Mouse (Mus musculus): Measurements from ENCODE around the gene Xylt1. TPM values are rescaled to one million over a fixed set of nuclear protein-coding genes. Genes with fewer than 3 reads are reported as not detected.

The Xylt1 gene
- total RNA-seq, 2 experiments from 2014 or later: 1.8 to 2.4 TPM

DNA sequence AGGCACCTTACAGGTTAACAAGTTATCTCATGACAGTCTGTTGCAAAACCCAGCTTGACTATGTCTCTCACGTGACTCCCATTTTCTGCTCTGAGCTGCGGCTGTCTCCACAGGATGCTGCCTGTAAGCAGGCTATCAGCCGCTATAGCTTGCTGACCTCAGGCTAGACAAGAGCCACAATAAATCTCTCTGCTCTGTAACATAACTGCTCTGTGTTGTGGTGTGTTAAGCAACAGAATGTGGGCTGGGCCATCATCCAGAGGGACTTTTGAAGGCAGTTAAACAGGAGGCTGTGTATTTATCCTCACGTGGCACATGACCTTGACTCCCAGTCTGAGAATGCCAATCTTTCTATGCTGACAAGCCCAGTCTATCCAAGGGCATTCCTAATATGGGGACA is 136.1 kb downstream of the Xylt1 start:
- no peak for DNase-seq

DNA sequence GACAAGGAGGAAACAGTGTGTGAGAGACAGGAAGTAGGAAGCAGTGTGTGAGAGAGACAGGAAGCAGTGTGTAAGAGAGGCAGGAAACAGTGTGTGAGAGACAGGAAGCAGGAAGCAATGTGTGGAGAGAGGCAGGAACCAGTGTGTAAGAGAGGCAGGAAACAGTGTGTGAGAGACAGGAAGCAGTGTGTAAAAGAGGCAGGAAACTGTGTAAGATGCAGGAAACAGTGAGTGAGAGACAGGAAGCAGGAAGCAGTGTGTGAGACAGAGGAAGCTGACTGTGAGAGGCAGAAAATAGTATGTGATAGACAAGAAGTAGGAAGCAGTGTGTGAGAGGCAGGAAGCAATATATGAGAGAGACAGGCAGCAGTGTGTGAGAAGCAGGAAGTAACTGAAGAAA is 140.6 kb downstream of the Xylt1 start:
- no peak for DNase-seq

DNA sequence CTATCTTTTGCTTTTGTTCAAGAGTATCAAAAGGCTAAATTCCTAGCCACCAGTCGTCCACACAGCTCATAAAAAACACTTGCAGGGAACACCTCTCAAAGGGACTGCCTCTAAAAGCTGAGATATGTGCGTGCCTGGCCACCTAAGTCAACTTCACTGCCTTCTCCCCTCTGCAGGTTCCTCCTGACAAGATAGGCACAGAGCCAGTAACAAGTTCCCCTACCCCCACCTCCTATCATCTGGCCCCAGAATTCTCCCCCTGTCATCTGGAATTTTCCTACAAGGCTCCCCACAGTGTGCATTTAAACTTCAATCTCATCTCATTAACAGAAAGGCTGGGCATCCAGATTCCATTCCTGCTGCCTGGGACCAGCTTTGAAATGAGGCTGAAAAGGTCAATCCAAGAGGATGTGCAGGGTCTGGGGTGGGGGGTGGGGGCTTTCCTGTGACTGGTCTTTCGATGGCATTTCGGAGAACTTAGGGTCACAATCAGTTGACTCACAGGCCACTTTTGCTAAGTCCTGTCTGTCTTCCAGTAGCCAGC is 141.4 kb downstream of the Xylt1 start:
- no peak for DNase-seq

DNA sequence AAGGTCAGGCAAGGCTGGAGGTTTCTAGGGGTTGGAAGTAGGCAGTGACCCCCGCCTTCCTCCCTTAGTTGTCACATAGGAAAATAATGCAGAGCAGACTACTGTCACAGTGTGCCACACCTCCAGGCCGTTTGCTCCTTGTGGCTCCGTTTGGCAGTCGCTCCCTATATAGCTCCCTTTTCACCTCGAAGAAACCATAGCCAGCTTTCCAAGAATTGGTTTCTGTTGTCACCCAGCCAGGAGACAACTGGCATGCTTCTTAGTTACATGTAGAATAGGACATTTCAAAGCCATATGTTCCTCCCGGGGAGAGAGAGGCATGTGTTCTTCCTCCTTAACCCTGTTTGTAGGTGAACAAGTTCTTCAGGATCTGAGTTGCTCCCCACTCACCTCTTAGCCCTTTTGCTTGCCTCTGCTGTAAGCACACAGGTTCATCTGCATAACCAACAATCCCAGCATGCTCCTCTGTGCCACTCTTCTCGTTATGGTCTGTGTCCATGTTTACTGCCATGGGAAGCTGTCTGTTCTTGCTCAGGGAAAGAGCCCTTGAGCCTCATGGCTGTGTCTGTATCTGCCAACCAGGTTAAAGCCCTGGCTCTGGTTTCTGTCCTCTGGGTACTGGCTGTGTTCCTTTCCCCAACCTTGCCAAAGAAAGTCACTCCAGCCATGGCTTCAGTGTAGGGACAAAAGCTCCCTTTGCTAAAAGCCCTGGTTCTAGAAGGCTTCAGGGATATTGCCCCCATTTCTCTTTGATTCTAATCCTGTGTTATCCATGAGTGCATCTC is 143.8 kb downstream of the Xylt1 start:
- DNase-seq: peak; percentile 43 to 72

DNA sequence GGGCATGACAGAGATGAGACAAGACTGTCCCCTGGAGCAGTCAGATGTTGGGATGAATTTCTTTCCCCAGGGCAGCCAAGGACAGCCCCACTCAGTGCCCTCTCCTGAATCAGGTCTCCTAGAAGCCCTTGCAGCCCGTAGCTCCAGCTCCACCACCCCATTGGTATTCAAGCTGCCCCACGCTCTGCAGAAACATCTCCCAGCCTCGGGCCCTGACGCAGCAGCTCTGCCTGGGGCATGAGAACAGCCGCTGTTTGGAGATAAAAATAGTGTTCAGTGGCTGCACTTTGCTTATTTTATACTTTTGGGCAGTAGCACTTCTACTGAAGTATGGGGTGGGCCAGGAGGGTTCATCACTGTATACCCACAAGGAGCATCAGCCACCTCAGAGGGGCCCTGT is 144.9 kb downstream of the Xylt1 start:
- DNase-seq: no peak

DNA sequence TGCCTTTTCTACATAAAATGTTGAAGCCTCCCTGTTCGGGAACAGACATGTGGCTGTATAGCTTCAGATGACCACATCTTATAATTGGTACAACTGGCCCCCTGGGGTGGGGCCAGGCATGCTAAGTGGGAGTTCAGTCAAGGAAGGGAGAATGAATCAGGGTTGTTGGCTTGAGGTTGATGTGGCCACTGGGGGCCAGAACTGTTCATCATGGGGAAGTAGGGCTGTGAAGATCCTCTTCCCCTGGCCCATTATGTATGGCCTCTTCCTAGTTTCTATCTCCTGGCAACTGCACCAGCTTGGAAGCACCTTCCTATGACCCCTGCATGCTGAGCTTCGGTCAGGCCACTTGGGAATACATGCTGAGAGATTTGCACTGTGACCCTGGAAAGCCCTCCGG is 145.8 kb downstream of the Xylt1 start:
- no peak for DNase-seq

DNA sequence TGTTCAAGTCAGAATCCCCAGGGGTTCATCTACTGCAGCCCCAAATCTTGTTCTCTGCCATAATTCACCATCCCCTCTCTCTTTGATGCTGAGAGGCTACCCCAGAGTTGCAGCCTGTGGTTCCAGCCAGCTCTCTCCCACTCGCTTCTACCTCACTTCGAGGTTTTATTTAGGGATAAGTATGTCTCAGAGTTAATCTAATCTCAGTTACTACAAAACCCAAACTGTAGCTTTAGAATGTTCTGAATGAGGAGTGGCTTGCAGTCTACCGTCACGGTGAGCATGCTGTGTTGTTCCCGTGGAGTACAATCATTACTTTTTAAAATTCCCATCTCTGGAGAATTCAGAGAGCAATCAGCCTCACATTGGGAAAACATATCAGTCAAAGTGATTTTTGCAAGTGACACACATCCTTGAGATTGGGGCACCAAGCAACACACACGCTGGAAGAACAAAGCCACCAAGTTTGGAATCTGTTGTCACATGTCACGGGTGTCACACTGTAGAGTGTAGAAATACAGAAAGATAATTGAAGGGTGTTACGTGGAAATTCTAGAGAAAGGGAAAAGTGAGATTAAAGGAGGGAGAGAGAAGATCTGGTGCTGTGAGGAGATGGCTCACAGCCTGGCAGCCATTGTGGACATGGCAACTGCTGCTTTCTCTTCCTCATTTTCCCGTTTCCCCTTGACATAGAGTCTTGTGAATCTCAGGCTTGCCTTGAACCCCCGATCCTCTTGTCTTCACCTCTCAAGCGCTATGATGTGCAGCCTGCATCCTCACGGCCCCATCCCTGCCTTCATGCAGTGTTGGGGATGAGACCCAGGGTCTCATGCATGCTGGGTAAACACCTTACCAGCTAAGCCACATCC is 149.2 kb downstream of the Xylt1 start:
- DNase-seq: no peak

DNA sequence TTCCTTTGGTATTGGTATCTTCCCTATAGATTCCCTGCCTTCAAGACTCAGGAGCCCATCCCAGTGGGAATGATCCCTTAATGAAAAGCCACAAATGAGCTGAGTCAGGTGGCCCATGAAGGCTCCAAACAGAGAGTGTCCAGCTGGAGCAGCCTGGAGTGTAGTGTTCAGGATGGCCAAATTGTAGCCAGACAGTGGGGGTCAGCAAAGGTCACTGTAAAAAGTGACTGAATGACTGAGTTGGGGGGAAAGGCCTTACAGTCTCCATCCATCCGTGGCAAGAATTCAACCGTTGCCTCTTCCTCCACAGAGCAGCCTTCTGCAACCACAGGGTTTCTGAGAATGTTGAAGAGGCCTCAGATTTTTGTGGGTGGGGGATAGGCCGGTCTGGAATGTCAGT is 151.9 kb downstream of the Xylt1 start:
- DNase-seq: no peak

DNA sequence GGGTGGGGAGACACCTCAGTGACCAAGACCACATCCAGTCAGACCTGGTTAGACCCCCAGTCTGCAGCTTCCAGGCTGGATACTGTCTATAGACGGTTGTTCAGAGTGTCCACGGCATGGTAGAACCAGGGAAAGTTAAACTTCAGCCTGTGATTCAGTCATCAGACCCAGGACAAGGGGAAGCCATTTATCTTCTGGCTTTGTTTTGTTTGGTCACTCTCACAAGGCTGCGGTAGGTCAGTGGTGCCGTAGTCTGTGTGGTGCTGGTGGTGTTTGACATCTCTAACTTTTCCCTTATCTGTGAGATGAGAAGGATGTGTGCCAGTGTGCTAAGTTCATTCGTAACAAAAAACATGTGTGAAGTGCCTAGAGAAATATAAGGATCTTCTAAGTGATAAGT is 152.4 kb downstream of the Xylt1 start:
- no peak for DNase-seq

DNA sequence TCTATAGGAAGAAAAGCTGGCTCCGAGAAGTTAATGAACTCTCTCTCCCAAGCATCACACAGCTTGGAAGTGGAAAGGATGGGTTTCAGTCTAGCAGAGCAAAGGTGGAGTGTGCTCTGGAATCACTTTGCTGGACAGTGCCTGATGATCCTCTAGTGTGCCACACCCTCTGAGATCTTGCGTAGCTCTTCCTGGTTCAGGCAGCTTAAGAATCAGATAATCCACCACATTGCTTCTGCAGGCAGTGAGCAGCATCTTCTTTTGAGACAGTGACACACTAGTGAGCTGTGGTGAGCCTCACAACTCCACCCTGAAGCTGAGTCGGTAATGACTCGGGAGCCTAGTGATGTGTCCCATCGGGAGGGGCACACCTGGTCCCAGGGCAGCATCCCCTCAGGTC is 159.2 kb downstream of the Xylt1 start:
- no peak for DNase-seq

DNA sequence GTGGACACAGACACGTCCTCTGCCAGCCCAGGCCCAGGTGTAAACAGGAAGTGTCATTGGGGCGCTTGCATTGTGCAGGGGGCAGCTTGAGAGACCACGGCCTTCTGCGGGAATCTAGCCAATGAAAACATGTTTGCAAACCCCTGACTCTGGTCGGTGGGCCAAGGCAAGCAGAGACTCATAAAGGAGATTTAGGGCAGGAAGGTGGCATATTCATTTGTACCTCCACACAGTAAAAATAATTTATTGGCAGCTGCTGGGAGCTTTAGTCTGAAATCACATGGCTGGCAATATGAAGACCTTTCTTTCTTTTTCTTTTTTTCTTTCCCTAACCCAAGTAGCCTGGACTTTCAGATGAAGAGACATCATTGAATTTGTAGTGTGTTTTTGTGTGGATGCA is 159.6 kb downstream of the Xylt1 start:
- no peak for DNase-seq

DNA sequence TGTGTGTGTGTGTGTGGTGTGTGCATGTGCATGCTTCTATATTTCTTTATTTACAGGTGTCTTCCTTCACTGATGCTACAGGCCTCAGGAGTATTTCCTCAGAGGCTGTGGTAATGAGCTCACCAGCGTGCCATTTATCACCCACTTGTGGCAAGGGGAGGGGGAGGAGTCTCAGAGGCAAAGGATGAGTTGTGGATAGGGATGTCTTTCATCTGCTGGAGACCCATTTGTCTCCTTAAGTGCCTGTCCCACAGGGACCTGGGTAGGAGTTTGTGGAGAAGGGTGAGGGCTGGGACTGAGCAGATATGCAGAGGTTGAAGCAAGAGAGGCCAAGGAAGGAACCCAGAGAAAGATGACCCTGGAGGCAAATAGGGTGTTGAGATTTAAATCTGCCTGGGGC is 160.3 kb downstream of the Xylt1 start:
- no peak for DNase-seq

DNA sequence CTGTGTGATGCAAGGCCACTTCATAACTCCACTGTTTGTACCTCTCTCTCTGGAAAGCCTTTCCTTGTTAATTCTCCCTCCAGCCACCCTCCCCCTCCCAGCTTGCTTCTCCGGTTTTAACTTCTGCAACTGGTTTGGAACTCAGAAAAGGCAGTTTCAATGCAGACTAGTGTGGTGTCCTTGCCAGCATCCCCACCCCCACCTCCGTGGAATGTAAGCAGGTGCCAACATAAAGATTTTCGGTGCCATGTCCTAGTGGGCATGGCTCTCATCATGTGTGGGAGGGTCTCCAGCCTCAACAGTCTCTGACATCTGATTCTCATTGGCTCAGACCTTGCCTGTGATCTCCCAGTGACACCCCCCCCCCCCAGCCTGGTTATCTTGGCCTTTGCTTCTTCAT is 160.9 kb downstream of the Xylt1 start:
- DNase-seq: peak; percentile 11 to 16

DNA sequence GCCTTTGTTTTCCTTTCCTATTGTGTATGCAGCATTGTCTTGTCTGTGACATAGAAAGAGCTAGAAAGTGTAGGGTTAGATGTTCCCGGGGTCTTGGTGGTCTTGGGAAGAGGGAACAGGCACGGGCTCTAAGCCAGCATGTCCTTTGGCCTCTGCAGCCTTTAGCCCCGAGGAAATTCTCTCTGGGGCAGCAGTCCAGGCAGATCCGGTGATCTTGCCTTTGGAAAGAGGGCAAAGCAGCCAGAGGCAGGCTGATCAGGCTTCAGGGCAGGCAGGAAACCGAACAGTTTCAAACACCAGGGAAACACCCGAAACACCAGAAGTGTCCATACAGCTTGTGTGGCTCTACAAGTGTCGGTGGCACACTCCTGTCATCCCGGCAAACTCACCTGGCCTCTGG is 162.3 kb downstream of the Xylt1 start:
- DNase-seq: no peak

DNA sequence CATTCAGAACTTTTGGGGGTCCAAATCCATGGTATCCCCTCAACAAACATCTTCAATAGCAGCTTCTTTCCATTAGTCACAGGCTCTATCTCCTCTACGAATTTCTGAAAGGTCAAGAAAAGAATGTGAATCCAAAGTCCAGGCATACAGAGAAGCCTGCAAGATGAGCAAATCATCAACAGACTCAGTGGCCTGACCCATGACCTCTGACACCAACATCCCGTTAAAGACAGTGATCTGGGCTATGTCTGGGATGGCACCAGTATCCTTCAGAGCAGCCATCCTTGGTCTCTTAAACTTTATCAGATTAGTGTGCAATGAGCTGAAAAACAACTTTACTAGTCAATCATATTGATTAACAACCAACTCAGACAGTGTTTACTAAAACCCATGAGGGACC is 163.3 kb downstream of the Xylt1 start:
- no peak for DNase-seq

DNA sequence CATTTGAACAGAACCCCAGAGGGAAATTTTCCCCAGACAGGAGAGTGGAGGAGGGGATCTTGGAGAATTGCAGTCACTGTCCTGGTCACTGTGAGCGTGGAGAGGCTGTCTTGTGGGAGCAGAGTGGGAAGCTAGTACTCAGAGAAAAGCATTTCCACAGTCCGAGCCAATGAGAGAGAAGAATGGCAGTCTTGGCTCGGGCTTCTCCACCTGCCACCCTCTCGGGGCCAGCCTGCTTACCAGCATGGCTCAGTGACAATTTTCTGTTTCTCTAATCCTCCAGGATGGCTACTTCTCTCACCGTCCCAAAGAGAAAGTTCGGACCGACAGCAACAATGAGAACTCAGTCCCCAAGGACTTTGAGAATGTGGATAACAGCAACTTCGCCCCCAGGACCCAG is 167.5 kb downstream of the Xylt1 start:
- DNase-seq: no peak

DNA sequence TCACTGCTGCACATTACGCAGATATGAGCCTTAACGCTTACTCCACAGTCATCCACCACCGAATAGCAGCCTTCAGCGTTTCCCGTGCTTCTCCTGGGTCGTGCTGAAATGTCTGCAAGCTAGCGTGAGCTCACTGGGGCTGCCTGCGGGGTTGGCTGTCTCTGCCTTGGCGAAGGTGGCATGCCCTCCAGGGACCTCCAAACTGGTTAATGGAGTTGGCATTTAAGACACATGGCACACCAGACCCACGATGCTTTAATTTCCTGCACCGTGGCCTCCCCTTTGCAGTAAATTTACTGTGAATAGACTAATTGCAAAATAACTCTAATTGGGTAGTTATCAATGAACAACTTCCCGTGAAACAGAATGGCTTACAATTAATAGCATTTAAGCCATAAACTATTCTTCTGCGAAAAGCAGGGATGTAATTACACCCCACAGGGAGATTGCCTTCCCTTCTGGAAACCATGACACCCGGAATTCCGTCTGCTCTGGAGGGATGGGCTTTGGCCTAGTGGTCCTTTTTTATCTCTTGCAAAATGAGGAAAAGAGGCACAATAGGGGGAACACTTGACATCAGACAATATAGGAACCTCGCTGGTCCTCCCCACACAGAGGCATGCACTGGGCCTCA is 170.3 kb downstream of the Xylt1 start:
- no peak for DNase-seq

DNA sequence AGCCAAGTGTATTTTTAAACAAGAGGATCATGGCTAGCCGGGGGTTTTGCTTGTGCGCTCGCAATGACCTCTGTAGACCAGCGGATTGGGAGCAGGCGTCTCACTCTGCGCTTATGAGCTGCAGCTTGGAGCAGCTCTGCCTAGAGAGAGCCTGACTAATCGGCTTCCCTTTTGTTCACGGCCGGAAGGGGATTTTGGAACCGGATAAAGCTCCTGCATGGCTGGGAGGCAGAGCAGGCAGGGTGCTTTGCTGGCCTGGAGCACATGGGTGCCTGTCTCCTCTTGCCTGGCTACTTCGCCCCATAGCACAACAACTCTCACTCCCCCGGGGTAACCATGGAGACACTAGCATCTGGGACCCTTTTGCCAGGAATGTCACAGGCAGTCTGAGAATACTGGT is 172.4 kb downstream of the Xylt1 start:
- peak; percentile 38 to 55 for DNase-seq

DNA sequence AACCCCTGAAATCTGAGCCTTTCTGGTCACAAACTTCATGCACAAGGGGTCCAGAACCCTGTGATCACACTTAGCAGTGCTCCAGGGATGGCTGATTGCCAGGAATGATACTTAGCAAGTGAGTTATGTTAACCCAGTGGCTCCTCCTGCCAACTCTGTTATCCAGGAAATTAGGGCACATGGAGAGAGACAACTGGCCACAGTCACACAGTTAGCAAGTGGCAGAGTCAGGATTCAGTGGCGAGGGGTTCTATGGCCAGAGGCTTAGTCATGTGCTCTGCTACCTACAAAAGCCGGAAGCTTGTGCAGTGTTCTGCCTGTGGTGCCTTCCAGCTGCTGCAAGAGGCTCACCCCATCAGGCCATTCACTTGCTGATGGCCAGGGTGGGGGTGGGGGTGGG is 175.0 kb downstream of the Xylt1 start:
- DNase-seq: peak in 1 of 2 experiments; percentile 2

DNA sequence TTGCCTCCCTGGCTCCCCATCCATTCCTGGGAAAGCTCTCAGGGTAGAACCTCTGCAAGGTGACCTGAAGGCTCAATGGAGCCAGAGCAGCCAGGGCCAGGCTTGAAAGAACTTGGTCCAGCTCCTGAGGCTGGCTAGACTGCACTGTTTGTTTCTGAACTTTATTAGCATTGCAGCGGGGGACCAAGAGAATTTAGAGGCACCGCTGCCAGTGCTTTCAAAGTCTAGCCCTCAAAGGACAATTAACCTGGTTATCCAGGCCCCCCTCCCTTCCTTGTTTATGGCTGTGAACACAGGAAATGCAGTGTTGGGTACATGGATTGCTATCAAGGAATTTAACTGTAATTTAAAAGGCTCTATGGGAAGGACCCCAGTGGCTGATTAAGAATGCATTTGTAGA is 177.4 kb downstream of the Xylt1 start:
- DNase-seq: no peak

DNA sequence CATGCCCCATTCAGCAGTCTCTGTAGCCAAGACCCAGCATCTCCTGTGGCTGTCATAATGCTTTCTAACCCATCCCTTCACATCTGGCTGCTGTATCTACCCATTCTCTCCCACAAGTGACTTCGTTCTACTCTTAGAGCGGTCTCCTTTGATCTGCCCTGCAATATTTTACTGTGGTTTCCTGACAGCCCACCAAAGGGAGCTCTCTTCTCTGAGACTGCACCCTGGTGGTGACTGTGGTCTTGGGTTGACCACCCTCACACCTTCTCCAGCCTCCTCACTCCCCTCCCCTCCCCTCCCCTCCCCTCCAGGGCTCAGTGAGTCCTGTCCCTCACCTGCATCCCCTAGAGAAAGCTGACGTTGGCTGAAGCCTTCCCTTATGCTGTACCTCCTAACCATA is 178.3 kb downstream of the Xylt1 start:
- no peak for DNase-seq

DNA sequence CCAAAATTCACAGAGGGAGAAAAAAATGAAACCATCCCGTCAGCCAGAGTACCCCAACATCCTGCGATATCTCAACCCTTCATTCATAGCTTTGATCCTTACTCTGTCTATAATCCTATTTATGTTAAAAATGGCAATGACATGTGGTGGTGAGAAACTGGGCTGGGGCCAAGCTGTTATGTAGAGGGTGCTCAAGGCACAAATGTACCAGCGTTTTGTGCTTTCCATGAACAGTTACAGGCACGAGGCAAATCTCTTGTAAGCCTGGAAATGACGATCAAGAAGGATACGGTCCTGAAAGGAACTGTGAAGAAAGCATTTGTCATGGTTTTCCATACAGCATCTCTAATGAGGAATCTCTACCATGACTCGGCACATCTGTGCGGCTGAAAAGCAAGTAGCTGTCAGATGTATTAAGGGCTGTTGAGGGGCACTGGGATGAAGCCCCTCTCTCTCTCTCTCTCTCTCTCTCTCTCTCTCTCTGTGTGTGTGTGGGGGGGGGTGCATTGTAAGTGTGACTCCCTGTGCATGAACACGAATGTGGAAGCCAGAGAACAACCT is 183.2 kb downstream of the Xylt1 start:
- DNase-seq: no peak

DNA sequence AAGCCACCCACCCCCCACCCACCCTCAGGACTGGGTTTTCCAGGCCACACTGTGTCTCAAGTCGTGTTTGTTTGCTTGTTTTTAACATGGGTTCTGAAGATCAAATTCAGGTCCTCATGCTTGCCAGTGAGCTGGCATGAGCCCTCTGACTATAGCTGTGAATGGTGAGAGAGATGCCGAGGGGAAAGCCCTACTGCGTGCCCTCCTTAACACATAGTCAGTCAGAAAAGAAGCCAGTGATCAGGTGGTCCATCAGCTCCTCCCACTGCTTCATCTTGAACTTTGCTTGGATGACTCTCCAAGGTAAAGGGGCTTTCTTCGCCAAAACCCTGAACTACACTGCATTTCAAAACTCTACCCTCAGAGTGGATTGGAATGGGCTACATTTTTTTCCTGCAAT is 183.8 kb downstream of the Xylt1 start:
- DNase-seq: no peak

Measured in heart, adult 18-20 months (tissue).